Mouse (Mus musculus) heart, adult 11 months (tissue): ENCODE measurements around the gene Slc22a3.

Source experiments
- DNase-seq: peaks from one replicate; pipeline ENCODE4 v3.0.0; 2022

The Slc22a3 gene

DNA sequence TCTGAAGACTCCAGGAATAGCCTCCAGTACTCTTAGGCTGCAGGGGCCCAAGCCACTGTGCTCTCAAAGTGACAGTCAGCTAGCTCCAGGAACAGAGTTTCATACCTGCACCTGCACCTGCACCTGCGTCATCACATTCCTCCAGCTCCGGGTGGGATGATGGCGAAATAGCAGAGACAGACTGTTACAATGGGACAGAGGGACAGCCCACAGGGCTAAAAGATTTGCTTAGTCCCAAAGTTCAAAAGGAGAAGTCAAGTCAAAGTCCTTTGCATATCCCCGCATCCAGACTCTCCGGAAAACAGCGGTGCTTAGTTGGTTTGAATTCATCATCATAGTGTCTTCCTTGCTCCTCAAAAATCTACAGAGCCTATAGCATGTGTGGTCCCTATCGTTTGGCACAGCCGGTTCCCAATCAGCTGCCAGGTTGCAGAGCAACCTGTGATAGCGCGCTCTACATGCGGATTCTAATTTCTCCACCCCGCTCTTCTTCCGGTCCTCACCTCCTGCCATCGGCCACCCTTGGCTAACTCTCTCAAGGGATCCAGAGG, at the start of gene Slc22a3:
Gene Slc22a3, minus strand, starts transcription at position 51 of the 551 bp plus-strand sequence.
- DNase-seq = no peak

DNA sequence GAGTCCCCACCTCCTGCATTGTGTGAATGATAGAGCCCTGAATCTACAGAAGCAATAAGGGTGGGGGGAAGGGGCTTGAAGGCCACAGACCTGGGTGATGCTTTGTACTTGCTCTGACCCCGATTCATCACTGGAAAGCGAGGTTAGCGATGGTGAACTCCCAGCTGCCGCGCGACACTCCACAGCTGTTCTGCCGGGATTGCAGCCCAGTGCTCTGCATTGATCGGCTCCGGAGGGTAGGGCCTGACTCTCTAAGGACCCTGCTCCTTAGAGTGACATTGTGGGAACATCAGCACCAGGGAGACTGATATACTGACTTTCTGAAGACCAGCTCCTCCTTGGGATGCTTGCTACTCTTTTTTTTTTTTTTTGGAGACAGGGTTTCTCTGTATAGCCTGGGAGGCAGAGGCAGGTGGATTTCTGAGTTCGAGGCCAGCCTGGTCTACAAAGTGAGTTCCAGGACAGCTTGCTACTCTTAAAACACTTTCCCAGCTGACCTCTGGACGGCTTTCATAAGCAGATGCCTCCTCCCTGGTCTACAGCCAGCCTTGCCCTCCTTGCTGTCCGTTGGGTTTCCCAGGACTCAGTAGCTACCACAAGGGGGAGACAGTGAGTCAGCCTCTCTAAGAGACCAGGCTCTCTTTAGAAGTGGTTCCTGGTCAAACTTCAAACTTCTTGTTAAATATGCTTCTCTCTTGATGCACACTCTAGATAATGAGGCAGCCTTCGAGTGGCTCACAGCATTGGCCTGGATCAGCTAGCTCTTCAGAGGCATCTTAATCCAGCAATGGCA, 27.0 kb upstream of the Slc22a3 start:
- DNase-seq = peak; percentile 93

DNA sequence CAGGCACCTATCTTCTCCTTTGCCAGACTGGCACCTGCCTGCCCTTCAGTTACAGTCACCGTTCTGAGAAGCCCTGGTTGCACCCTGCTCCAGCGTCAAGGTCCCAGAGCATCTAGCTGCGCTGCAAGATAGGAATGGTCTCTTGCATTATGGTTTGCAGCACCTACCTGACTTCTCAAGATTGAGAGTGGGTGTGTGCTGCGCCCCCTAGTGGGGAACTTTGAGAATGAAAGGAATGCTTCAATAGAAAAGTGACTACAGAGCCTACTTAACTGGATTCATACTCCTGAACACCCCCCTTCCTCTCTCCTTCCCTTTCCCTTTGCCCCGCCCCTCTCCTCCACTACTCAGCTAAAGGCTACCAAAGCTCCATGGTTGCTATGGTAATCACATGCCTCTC, 24.6 kb upstream of the Slc22a3 start:
- DNase-seq = peak; percentile 91

DNA sequence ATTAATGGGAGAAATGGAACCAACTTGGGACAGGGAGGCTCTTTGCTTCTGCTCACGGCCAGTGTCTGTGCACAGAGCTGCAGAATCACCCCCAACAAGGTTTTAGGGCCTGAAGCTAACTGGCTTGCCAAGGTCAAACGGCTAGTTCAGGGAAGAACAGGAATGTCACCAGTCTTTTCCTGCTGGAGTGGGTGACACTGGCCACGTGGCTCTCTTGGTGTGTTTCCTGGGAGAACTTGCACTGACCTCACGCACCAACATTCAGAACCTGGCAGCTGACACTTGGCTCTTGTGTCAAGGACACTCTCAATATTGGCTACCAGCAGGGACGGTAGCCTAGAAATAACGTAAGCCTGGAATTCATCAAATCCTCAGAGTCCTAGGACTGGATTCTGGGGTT, 22.6 kb upstream of the Slc22a3 start:
- peak; percentile 95 for DNase-seq

DNA sequence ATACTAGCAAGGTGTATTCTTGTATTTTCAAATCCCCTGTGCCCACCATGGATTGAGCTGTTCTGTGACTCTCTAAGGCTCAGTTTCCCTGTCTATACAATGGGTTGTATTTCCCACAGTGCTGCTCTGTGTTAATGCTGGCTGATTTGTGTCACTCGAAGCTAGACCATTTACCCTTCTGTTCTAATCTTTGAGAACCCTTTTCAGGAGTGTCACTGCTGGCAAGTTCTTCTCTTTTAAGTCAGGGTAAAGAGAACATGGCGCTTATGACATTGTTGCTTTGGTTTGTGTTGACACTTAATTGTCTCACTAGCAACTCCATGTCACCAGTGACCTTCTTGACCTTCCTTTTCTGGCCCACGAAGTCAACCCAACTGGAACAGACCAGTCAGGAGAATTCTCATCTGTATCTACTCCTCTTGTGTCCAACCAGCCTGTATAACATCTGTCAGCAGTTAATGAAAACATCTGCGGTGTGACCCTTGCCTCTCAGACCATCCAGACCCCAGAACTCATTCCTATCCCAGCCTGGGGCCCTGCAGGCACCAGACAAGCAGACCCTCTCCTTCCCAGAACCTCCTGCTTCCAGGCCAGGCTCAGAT, 22.0 kb upstream of the Slc22a3 start:
- DNase-seq = no peak

DNA sequence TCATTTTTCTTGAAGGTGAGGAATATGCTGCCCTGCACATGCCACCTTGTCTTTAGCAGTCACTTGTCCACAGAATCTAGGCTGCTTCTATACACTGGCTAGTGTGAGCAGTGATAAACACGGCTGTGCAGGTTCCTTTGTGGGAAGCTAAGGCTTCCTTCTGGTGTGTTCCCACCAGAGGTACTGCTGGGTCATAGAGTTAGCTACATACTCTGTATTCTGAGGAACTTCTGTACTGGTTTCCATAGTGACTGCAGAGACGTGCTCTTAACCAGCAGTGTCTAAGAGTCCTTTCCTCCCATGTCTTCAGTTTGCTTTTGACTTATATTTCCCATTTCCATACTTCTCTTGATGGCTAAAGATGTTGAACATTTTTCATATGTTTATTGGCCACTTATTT, 11.6 kb upstream of the Slc22a3 start:
- no peak for DNase-seq

DNA sequence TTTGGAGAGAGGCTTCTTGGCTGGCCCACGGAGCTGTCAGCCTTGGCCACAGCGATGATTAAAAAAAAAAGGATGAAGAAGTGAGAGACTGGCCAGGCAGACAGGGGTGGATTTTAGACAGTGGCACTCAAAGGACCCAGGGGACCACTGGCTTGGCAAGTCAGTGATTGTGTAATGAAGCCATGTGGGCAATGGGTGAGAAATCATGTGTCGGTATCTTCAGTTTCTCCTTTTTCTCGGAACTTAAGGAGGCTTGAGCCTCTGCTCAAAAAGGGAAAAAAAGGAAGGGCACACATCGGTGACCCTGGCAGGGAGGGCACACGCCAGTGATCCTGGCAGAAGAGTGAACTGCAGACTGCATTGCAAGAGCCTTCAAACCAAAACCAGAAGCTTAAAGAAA, 10.7 kb upstream of the Slc22a3 start:
- no peak for DNase-seq

DNA sequence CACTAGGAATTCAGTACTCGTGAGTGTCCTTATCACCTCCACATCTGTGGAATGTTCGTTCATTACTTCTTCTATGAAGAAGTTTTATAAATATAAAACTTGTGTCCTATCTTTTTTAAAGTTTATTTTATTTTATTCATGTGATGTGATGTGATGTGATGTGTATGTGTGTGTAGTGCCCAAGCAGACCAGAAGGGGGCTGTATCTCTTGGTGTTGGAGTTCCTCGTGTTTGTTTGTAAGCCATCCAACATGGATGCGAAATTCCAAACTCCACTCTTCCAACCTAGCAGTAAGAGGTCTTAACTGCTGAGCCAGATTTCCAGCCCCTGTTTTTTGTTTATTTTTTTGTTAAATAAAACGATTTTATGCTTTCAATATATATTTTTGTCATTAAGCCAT, 6.5 kb upstream of the Slc22a3 start:
- no peak for DNase-seq

DNA sequence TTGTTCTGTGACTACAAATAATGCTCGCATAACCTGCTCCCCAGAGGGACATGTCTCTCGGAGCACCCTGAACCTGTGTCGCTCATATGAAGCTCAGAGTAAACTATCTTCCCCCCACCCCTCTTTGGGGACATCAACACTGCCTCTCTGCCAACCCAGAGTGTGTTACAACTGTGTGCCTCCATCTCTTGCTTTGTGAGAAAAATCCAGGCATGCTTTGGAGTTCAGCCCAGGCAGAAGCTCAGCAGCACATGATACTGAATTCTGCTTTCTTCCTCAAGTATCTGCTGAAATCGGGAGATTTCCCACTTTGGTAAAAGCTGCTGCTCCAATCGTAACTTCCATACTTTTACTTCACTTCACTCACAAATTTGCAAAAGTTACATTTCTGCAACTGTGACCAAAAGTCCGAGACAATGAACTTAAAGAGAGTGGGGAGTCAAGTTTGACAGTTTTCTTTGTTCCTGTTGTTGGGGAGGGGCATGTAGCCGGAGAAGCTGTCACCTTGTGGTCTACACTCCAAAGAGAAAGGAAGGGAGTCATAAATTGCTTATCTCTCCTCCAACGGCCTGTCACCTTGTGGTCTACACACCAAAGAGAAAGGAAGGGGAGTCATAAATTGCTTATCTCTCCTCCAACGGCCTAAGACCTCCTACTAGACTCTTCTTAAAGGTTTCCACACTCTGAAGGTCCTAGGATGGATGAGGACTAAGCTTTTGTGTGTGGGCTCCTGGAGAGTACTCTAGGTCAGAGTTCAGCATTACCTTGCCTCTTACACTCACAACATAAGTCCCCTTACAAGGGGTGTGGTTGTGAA, 5.8 kb upstream of the Slc22a3 start:
- no peak for DNase-seq

DNA sequence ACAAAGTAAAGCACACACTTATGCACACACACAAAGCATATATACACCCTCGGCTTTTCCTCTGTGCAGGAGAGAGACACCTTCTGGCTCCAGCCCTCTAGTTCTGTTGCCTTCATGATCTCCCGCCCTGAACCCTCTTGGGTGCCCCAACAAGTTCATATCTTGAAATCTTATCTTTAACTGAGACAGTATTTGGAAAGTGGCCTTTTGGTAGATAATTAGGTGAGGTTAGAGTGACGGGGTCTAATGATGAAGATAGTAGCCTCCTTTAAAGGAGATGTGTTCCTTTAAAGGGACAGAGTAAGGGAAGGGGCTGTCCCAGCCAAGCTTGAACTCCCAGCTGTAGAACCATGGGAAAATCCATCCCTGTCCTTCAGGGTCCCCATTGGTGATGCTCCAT, 3.7 kb upstream of the Slc22a3 start:
- DNase-seq = no peak

DNA sequence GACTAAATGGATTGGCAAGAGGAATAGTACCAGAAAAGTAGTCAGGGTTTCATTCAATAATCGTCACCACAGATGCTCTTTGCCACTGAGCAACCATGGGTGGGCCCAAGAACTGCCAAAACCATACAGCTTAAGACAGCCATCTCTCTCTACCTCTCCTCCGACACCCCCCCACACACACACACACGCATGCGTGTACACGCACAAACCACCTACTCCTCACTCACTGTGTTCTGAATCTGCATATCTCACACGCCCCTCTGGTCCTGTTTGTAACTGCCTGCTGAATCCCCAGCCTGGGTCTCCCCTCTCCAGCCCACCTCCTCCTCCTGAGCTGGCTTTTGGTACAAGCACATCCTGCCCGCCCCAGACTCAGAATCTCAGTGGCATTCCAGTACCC, 872 bp upstream of the Slc22a3 start:
- no peak for DNase-seq

DNA sequence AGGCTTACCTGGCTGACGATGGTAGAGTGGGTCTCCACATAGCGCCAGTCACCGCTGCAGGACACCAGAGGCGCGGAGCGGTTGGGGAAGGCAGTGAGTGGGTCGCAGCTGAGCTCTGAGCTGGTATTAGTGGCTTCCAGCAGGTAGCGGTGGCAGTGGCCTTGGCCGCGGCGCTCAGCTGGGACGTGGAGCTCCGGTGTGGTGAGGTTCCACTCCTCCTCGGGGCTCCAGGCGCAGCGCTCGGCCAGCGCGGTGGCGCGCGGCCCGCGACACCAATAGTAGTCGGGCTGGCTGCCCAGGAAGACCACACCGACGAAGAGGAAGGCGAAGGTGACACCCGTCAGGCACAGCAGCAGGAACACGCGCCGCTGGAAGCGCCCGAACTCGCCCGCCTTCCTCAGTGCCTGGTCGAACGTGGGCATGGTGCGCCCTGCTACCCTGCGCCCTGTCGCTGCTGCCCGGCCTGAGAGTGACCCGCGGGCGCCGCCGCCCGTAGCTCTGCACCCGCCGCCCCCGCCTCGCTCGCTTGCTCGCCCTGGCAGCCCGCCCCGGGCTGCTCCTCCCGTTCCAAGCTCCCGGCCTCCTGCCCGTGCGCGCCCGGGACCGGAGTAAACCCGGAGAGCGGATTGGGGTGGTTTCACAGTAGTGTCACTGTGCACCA, 471 bp downstream of the Slc22a3 start:
- peak; percentile 91 for DNase-seq

DNA sequence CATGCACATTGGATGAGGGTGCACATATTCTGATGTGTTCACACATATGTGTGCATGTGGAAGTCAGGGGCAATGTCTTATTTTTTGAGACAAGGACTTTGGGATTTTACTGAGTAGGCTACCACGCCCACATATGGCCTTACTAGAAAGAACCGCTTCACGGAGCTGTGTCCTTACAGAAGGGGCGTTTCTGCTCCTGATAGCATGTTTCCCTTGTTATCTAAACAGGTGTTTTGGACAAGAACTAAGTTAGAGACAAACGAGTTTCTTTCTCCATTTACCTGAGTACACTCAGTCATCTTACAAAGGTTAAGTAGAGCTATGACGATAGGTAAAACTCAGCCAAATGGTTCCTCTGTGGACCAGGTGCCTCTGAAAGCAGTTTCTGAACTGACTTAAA, 1.8 kb downstream of the Slc22a3 start:
- DNase-seq = no peak

DNA sequence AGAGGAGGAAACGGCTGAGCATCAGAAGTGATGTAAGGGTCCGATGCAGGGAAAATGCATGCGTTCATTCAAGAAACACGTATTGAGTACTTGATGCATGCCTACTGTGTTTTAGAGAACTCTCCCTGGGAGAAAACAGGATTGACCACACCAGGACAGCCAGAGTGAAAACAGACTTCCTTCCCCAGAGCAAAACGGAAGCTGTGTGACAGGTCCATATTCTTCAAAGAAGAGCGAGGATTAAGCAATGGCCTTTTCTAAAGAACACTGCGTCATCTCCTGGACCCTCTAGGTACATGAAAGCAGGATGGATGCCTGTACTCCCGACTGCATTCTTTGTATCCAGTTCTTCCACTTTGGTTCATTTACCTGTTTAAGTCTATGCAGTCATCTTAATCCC, 8.1 kb downstream of the Slc22a3 start:
- DNase-seq = no peak

DNA sequence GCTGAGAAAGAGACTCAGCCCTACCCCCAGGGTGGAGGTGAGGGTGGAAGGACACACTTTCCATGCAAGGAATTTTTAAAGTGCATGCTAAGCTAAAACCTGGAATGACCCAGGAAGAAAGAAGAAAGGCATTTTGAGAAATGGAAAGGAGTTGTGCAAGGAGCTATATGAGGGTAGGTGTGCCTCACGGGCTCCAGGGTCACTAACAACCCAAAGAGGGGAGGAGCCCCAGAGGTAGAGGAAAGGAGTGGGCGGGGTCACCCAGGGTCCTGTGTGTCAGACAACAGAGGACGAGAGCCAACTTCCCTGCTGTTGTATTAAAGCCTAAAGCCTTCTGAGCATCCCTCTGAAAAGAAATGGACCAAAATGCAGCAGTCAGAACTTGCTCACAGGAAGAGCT, 11.9 kb downstream of the Slc22a3 start:
- DNase-seq = no peak

DNA sequence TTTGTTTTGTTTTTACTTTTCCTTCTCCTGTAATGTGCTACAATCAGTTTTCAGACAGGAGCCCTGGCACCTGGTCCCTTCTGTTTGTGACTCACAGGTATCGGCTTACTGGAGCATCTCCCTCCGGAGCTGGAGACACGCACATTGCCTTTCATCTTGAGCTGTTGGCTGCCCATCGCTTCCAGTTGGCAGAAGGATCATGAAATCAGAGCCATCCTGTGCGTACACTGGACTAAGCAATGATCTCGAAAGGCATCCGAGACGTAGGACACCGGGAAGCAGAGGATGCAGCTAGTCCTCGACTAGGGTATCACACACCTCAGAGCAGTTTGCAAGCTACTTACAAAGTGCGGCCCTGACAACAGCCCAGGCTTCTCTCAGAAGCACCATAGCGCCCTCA, 15.9 kb downstream of the Slc22a3 start:
- DNase-seq = no peak

DNA sequence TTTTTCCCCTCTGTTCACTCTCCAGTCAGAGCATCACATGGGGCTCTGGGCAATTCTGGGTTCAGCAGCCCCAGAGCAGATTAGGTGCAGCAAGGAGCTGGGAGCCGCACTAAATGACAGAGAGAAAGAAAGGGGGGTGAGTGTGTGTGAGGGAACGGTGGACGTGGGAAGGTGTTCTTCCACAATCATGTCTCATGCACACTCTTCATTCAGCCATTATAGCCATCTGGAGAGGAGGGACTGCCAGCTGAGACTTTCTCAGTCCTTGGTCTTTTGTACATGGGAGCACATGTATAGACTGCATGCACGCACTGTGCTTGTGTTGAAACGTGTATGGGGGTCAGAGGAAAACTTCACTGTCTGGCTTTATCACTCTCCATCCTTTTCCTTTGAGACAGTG, 17.6 kb downstream of the Slc22a3 start:
- no peak for DNase-seq

DNA sequence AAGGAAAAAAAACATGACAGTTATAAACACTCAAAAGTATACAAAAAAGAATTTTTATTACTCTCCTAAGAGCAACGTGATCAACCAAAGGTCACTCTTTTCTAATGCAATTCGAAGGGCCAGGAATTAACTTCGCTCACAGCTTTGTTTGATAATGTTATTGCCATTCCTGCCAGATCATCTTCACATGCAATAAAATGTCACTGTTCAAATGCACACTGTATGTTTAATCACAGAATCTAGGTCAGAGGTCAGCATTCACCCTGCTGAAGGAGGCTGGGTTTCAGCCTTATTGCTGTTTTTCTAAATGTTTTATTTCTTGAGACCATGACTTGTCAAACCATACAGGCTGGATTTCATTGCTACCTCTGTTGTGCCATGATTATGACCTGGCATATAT, 21.8 kb downstream of the Slc22a3 start:
- peak; percentile 29 for DNase-seq

DNA sequence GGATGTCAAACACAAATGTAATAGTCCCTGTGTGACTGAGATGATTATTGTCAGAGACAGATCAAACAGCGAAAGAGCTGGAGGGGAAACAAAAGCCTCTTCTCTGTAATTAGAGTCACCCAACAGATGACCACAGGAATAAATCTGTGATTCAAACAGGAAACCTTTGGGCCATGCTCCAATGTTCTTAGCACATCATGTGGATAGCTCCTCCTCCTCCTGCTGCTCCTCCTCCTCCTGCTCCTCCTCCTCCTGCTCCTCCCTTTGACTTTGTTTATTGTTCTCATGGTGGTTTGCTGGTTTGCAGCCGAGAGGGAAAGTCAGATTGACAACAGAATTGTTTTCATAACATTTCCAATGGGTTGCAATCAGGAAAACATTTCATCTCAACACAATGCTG, 28.1 kb downstream of the Slc22a3 start:
- DNase-seq = peak; percentile 44

DNA sequence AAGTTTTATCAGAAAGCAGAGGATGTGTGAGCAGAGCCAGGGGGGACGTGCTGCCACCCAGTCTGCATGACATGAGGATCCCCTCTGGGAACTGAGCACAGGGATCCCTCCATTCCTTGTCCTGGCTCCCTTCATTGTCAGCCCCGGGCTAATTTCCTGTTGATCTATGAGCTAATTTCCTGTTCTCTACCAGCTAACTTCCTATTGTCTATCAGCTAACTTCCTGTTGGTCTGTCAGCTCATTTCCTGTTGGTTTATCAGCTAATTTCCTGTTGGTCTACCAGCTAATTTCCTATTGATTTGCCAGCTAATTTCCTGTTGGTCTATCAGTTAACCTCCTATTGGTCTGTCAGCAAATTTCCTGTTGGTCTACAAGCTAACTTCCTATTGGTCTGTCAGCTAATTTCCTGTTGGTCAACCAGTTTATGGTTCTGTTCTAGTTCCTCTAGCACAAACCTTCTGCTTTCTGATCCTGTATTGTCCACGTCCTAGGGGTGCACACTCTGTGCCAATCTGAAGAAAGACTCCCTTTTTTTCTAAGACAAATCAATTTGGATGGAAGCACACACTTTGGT, 32.9 kb downstream of the Slc22a3 start:
- DNase-seq = no peak

DNA sequence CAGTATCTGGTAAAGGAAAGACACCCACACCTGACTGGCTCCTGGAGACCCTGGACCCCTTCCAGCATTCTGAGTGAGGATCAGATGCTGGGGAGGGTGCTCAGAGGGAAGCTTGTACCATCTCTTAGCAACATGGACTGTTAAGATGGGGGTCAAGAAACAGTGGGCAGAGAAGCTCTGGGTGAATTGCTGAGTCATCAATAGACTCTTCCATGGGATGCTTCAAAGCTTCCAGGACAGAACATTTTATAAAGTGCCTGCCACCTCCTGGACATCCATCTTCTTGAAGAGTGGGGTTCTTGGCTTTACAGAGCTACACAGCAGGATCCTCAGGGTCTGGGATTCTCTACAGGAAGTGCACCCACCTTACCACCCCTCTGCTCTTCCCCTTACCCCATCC, 35.0 kb downstream of the Slc22a3 start:
- no peak for DNase-seq

DNA sequence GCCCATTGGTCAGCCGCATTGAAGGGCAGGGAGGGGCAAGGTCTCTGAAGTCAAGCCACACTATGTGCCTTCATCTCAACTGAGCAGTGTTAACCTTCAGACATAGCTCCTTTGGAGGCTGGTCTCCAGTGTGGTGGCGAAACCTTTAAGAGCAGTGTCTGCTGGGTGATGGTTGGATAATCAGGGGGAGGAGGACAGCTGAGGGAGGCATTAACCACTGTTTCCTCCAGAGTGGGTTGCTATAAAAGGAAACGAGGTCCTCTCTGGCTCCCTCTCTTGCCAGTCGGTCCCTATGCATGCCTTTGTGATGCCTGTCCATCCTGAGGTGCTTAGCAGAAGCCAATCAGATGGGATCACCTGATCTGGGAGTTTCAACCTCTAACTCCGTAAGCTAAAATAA, 38.8 kb downstream of the Slc22a3 start:
- no peak for DNase-seq

DNA sequence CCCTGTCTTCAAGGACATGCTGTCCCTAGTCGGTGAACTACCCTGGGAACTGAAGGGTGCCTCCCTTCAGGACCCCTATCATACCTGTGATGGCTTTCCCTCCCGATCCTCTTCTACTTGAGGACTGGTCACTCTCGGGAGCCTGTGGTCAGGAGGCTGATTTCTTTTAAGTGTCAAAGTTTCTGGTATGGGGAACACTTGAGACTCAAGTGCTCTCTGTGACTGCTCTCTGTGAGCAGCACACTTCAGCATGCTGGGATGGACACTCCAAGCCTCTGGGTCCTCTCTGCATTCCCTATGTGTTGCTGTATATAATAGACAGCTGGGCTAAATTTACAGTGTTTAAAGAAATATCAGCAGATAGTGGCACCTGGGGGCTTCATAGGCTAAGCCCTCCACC, 39.9 kb downstream of the Slc22a3 start:
- DNase-seq = no peak
